Mouse (Mus musculus) brown adipose tissue, adult 24 weeks (tissue): ENCODE results near the gene Thtpa. TPM values are rescaled to one million over a fixed set of nuclear protein-coding genes. Genes with fewer than 3 reads are reported as not detected.

Experiments used
- H3K27ac ChIP-seq: fragments of 200-500 bp; replicated peaks from 2 replicates; pipeline ENCODE4 v1.5.1; 2012; ENCODE audit warnings: low read depth, mild to moderate bottlenecking, low read length
- H3K4me1 ChIP-seq: fragments of 200-500 bp; 2 replicates; pipeline ENCODE4 v1.6.1; 2012; ENCODE audit warnings: low read length, mixed read lengths; ENCODE audit not compliant: control insufficient read depth, insufficient read depth, insufficient read length
- H3K4me3 ChIP-seq: fragments of 200-500 bp; 2 replicates; pipeline ENCODE4 v1.5.1; 2012; ENCODE audit warnings: low read depth, mild to moderate bottlenecking, low read length, moderate library complexity; ENCODE audit not compliant: insufficient read depth
- polyA plus RNA-seq: library from polyadenylated mRNA; stranded (reverse); fragments of >200 nt; gene quantifications from 2 replicates; pipeline ENCODE4 v1.2.4, GENCODE M21; 2012; ENCODE audit not compliant: missing spikeins, insufficient read depth, insufficient read length

Thtpa gene
- polyA plus RNA-seq, 1 experiment: 15.6 TPM

DNA sequence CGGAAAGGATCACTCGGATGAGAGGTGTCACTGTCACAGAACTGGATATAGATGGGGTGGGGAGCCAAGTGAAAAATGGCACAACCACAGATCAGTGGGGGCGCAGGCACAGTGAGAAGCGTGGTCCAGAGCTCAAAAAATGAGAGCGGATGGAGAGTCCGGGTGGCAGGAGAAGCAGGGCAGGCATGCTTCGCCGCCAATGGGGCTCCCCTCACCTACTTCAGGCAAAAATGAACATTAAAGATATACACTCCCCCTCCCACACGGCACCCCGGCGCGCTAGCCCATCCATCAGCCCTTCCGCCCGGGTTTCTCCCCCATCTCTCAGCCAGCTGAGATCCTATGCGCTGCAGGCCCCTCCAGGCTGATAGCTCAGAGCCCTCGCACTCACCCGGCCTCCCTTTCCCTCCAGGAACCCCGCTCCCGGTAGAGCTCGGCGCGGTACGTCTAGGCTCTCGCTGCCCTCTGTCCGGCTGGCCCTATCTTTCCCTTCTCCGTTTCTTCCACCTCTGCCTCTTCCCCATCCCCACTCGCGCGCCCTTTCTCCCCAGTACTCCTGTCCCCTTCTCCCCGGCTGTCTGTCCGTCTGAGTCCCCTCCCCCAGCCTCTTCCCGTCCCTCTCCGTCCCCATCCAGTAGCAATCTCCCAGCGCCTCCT is 3.2 kb upstream of the Thtpa start:
- no peak overlapping the region for H3K27ac ChIP-seq
- H3K4me3 ChIP-seq: peak overlapping the region; percentile 92
- peaks cover 23% of the 10 kb centered on the region for H3K4me1 ChIP-seq

DNA sequence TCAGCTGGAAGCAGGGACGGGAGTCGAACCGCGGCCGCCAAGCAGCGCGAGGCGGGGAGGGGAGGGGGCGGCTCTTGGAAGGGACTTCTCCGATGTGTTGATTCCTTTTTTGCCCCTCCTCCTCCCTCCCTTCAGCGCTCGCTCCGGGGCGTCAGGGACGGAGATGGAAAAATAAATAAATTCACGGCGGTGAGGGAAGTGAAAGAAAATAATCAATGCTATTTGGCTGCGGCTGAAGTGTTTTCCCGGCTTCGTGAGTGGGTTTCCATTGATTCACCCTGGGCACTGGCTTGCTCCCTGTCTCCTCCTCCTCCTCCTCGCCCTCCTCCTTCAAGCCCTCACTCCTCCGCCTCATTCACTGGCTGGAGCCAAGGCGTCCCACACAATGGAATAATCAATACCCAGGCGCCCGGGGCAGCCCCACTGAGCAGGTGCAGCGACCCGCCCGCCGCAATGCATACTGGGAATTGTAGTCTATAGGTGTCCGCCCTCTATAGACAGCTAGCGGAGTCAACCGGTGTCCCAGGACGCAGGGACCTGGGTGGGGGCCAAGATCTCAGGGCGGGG is 2.5 kb upstream of the Thtpa start, which contains the start of gene Zfhx2:
Gene Zfhx2, minus strand, starts transcription at position 314 of the 567 bp plus-strand sequence.
- Histone ChIP-seq H3K27ac (peak within 1 kb of the TSS; percentile 27; the same call in 1 of the 2 replicates), H3K4me3 (peak within 1 kb of the TSS; percentile 92), H3K4me1 (peaks cover 22% of the 10 kb centered on the region)

DNA sequence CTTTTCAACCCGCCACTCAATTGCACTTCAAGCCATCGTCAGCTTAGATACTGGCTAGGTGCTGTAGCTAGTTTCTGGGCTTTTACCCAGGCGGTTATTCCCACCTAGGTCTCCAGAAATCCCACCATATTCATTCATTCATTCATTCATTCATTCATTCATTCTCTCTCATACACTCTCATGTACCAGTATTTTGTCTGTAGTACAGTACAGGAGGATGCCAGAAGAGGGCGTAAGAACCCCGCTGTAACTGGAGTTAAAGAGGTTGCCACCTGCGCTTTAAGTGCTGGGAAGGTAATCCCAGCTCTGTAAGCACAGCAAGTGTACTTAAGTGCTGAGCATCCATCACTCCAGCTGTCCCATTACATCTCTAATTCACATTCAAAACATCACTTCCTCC is 657 bp upstream of the Thtpa start:
- no peak overlapping the region for H3K27ac ChIP-seq
- H3K4me1 ChIP-seq: peaks cover 23% of the 10 kb centered on the region
- H3K4me3 ChIP-seq: no peak overlapping the region

DNA sequence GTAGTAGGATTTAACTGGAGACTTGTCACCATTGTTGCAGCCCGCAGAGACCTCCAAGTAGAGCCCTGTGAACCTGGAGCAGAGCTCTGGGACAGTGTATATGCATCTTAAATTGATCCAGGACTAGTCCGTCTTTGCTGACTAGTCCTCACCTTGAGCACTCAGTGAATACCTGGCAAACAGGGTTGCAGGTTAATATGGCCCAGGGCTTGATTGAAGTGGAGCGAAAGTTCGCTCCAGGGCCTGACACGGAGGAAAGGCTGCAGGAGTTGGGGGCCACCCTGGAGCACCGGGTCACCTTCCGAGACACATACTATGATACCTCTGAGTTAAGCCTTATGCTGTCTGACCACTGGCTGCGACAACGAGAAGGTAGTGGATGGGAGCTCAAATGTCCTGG is 679 bp downstream of the Thtpa start:
- peak overlapping the region; percentile 78 for H3K27ac ChIP-seq
- H3K4me1 ChIP-seq: peaks cover 20% of the 10 kb centered on the region
- peak overlapping the region; percentile 91 for H3K4me3 ChIP-seq

DNA sequence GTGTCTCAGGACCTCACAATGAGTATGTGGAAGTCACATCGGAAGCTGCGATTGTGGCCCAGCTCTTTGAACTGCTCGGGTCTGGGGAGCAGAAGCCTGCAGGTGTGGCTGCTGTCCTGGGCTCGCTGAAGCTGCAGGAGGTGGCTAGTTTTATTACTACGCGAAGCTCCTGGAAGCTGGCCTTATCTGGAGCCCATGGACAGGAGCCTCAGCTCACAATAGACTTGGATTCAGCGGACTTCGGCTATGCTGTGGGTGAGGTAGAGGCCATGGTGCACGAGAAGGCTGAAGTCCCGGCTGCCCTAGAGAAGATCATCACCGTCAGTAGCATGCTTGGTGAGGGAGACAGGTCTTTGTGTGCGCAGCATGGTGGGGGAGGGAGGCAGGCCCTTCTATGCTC is 1.1 kb downstream of the Thtpa start:
- peaks cover 20% of the 10 kb centered on the region for H3K4me1 ChIP-seq
- peak overlapping the region; percentile 91 for H3K4me3 ChIP-seq
- H3K27ac ChIP-seq: no peak overlapping the region

DNA sequence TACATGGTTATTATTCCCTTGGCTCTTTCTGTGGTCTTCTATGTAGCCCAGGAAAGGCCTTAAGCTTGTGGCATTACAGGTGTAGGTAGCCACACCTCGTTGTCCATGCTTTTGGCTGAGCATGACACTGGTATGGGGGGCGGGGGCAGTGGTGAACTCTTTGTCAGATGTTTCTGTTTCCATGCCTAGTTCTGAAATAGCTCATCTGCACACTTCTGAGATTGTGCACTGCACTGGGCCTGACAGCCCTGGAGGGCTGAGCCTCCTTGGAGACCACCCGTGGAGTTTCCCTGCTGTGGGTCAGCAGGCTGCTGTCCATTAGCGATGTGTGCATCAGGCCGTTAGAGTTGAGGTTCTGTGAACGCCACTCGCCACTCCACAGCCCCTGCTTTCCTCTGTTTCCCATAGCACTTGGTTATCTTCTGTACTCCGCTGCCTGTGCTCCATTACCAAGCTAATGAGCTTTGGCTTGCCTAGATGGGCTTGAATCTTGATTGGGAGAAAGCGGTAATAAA is 2.0 kb downstream of the Thtpa start:
- Histone ChIP-seq H3K4me3 (no peak overlapping the region), H3K4me1 (peaks cover 17% of the 10 kb centered on the region), H3K27ac (0 out of 2 replicates have a peak overlapping the region, but pooled peaks have one; percentile 72)

DNA sequence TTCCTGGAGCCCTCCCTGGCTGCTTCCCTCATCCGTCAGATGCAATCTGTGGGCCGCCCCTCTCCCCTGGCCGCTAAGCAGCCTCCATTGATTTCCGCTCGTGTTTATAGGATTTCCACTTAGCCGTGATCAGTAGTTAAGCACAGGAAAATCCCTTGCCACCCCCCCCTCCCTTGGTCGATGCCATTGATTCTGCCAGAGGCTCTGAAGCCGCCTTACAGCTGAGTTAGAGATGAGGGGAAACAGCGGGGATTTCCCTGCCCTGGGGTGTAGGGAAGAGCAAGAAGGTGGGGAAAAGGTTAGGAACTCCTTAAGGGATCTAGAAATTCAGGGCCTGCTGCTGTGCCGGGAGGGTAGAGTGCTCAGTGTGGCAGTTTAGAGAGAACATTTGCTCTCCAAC is 3.1 kb downstream of the Thtpa start:
- Histone ChIP-seq H3K27ac (peak overlapping the region; percentile 72), H3K4me3 (no peak overlapping the region), H3K4me1 (peaks cover 17% of the 10 kb centered on the region)

DNA sequence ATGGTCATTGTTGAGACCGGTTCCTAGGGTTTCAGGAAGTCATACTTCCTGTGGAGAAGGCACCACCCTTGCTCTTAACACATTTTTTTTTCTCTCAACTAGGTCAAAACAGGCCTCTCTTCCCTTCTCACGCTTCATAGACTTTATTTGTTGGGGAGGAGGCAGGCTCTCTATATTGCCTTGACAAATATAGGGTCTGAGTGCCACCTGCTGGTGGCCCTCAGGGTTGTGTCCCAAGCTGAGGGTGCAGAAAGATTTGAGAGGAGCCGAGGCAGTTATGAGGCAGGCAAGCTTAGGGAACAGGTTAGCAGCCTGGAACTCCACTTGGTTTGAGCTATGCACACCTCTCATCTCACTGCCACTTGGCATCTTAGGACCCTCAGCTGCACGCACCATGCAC is 3.5 kb downstream of the Thtpa start:
- H3K4me1 ChIP-seq: peaks cover 17% of the 10 kb centered on the region
- no peak overlapping the region for H3K4me3 ChIP-seq
- peak overlapping the region; percentile 72 for H3K27ac ChIP-seq

DNA sequence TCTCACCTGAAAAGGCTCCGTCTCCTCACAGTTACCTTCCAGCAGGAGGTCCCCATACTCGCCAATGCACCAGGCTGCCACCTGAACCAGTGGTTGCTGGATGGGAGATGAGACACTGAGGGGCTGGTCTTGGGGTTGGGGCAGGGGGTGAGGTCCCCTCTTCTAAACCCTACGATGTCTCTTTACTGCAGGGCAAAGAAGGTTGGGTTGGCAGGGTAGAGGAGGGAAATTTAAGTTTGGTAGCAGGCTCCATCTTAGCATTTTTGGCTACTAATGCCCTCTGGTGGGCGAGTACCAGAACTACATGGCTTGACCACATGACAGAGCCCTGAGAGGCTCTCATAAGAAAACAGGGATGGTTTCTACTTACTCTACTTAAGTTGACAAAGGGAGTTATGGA is 7.0 kb downstream of the Thtpa start:
- Histone ChIP-seq H3K27ac (no peak overlapping the region), H3K4me3 (no peak overlapping the region), H3K4me1 (peaks cover 13% of the 10 kb centered on the region)

DNA sequence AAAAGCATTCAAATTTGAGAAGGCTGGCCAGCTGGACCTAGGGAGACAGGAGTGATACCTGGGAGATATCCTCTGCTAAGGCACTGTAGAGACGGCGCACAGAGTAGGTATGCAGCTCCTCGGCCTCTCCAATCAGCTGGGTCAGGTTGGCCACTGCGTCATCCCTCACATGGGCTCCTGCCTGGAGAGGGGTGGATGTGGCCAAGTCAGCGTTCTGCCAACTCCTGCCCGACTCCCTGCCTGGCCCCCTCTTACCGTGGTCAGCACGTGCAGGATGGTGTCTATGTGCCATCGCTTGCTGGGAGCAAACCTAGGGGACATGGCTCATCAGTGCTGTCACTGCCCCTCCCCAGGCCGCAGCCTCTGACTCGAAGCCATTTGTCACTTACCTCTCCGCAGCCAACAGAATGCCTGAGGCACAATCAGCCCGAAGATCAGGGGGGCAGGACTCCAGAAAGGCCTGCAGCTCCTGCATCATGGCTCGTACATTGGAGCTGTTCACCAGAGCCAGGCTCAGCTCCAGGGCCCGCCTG is 7.7 kb downstream of the Thtpa start:
- H3K4me3 ChIP-seq: no peak overlapping the region
- peaks cover 6% of the 10 kb centered on the region for H3K4me1 ChIP-seq
- no peak overlapping the region for H3K27ac ChIP-seq

DNA sequence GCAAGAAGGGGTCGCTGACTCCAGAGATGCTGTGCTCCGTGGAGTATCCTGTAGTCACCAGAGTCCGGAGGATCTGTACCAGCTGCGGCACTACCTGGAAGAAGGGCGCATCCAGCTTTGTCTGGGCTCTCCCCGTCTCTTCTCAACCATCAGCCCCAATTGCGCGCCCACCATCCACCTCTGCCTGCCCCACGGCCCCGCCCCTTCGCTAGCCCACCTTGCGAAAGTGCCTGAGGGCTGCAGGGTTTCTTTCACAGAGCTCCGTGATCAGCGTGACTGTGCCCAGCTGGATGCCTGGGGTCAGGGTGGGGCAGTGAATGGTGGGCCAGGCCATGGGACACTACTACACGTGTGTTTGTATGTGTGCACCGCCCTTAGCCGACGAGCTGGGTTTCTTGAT is 9.8 kb downstream of the Thtpa start:
- Histone ChIP-seq H3K27ac (no peak overlapping the region), H3K4me3 (no peak overlapping the region), H3K4me1 (peaks cover 4% of the 10 kb centered on the region; the same call in 1 of the 2 replicates)

DNA sequence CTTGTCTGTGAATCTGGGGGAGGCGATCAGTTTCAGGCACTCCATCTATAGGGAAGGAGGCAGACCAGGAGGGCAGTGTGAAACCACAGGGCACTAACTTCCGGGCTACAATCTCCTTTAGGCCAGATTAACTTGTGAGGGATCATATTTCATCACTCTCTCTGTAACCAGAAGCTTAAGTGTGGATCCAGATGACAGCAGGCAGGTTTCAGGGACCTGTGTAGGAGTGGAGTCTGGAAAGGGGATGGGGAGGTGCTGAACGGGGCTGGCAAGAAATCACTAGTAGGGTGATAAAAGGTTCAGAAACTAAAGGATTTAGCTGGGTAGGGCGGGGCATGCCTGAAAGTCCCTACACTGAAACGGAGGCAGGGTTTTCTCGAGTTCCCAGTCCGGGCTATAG is 10.8 kb downstream of the Thtpa start:
- no peak overlapping the region for H3K27ac ChIP-seq
- H3K4me1 ChIP-seq: peaks cover 4% of the 10 kb centered on the region; the same call in 1 of the 2 replicates
- peak overlapping the region; percentile 92 for H3K4me3 ChIP-seq

DNA sequence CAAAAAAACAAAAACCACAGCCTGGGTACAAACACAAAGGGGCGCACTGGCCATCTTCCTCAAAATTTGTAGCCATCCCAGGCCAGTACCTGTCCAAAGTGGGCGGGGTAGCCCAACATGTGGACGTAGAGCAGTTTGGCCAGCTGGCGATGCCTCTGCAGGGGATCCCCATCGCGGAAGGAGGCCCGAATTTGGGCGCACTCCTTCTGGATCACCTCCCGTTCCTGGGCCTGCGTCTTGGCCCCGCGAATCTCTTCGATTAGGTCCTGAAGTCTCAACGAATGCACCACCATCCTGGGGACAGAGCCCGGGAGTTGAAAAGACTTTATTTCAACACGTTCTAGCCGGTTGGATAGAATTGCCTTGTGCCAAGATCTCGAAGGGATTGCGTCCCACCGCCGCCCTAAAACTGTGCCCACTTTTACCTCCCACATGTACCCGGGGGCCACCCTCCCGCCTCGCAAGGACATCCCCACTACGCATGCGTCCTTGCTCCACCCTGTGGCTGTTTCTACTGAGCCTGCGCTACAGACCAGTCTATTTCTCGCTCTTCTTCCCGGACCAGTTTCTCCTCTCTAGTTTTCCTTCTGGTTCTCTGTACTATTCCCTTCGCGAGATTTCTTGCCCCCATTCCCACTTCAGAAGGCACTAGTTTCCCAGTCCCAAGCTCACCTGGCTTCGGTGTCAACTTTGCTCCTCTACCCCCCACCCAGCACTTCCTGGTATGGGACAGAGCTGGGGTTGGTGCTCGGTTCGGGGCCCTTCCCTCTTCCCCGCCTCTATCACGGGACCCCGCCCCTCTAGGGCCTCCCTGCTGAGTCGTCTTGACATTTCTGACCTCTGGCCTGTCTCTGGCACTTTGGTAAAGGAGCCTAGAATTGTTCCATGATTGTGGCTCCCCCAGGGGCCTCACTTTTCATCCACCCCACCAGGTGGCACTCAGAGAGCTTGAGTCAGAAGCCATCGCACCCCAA is 11.5 kb downstream of the Thtpa start, which contains the start of gene Ap1g2:
Gene Ap1g2, minus strand, starts transcription at position 758 of the 974 bp plus-strand sequence.
- Histone ChIP-seq H3K4me1 (peaks cover 4% of the 10 kb centered on the region; the same call in 1 of the 2 replicates), H3K4me3 (peak within 1 kb of the TSS; percentile 92), H3K27ac (peak within 1 kb of the TSS; percentile 93)

DNA sequence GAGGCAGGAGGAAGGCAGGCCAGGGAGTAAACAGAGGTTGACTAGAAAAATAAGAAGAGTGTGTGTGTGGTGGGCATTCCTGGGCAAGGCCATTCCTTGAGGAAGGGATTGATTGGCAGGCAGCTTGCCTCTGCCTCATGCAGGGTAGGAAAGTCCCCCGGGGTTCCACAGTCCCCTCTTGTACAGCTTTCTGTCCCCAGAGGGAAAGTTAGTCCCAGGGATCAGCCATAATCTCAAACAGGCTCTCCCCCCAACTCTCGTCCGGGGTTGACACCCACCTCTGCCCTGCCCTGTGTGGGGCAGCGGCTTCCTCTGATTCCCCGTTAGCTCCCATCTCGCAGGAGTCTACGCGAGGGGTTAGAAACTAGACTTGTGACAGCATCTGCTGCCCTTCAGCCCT is 12.4 kb downstream of the Thtpa start:
- Histone ChIP-seq H3K4me1 (peaks cover 4% of the 10 kb centered on the region; the same call in 1 of the 2 replicates), H3K27ac (no peak overlapping the region), H3K4me3 (no peak overlapping the region)
